Mouse (Mus musculus) heart, adult 18-20 months (tissue): ENCODE results near the gene Man1a. TPM values are rescaled to one million over a fixed set of nuclear protein-coding genes. Genes with fewer than 3 reads are reported as not detected.

Source experiments
- DNase-seq, 2 experiments: peaks; one replicate each; pipeline ENCODE4 v3.0.0; 2021 to 2022; ENCODE audit warnings: mixed read lengths in 1 of 2
- total RNA-seq, 2 experiments: library from RNA; stranded (reverse); gene quantifications; 2 replicates each; pipeline ENCODE4 v1.2.3; 2021

Man1a gene
- total RNA-seq, 2 experiments from 2014 or later, result 38.3 to 46.0 TPM

GRCm38 (mm10) chr10:54062835-54063234, 13.6 kb downstream of the Man1a start:
- DNase-seq, result peak; percentile 51 to 52

- DNase-seq, result no peak
These were observed 15.2 kb downstream of the Man1a start for GRCm38 (mm10) chr10:54061159-54061558.

GRCm38 (mm10) chr10:54060587-54060986, 15.8 kb downstream of the Man1a start:
- DNase-seq, result no peak

- DNase-seq, result peak in 1 of 2 experiments; percentile 13
These were observed 16.6 kb downstream of the Man1a start for GRCm38 (mm10) chr10:54059679-54060249.

- peak; percentile 32 to 33 for DNase-seq
These were observed 17.3 kb downstream of the Man1a start for GRCm38 (mm10) chr10:54059092-54059496.

GRCm38 (mm10) chr10:54058657-54059056, 17.8 kb downstream of the Man1a start:
- DNase-seq, result no peak

GRCm38 (mm10) chr10:54054188-54054587, 22.2 kb downstream of the Man1a start:
- DNase-seq, result no peak

GRCm38 (mm10) chr10:54047885-54048284, 28.5 kb downstream of the Man1a start:
- DNase-seq, result no peak

GRCm38 (mm10) chr10:54043358-54043757, 33.1 kb downstream of the Man1a start:
- no peak for DNase-seq

GRCm38 (mm10) chr10:54042212-54042840, 34.1 kb downstream of the Man1a start:
- no peak for DNase-seq

- DNase-seq, result peak; percentile 64 to 65
These were observed 35.9 kb downstream of the Man1a start for GRCm38 (mm10) chr10:54040261-54041165.

- no peak for DNase-seq
These were observed 36.7 kb downstream of the Man1a start for GRCm38 (mm10) chr10:54039754-54040153.

GRCm38 (mm10) chr10:54038734-54039133, 37.7 kb downstream of the Man1a start:
- peak; percentile 63 to 73 for DNase-seq

- peak; percentile 62 to 69 for DNase-seq
These were observed 38.2 kb downstream of the Man1a start for GRCm38 (mm10) chr10:54038180-54038579.

GRCm38 (mm10) chr10:54037348-54038010, 38.9 kb downstream of the Man1a start:
- DNase-seq, result no peak

GRCm38 (mm10) chr10:54035586-54035985, 40.8 kb downstream of the Man1a start:
- no peak for DNase-seq

GRCm38 (mm10) chr10:54034779-54035178, 41.6 kb downstream of the Man1a start:
- DNase-seq, result no peak

GRCm38 (mm10) chr10:54032316-54033092, 43.9 kb downstream of the Man1a start:
- peak; percentile 79 to 87 for DNase-seq

- DNase-seq, result peak in 1 of 2 experiments; percentile 2
These were observed 47.5 kb downstream of the Man1a start for GRCm38 (mm10) chr10:54028866-54029265.

- no peak for DNase-seq
These were observed 49.5 kb downstream of the Man1a start for GRCm38 (mm10) chr10:54026738-54027427.

- no peak for DNase-seq
These were observed 50.3 kb downstream of the Man1a start for GRCm38 (mm10) chr10:54026101-54026500.
